Mouse (Mus musculus): Measurements from ENCODE around the gene Spryd7.
"Not testable (repeated sequence)": the region's sequence is repeated elsewhere in the genome, so short reads cannot be mapped to it uniquely, and the experiment has no call there.

The Spryd7 gene

DNA sequence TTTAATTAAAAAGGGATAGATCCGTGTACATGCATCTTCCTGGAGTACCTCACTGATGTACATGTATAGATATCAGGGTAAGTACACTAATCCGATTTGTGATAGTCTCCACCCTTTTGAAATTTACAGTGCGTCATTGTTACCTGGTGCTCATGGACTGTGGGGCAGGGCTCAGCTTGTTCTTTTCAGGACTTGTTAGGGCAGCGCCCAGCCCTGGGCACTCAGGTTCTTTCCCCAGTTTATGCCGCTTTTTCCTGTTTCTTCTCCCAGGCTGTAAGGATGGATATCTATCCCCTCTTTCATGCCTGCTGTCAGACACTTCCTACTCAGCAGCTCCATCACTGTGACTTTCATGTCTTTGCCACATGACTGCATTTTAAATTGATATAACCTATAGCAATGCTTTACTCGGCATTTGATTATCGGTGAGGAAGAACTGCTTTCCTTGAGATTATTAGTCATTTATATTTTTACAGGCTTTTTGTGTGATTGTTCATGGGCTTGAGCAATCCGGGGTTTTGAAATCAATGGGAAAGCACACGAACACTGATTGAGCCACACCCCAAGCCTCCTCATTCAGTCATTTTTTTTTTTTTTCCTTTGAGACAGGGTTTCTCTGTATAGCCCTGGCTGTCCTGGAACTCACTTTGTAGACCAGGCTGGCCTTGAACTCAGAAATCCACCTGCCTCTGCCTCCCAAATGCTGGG lies 40.2 kb upstream of the Spryd7 start:
- Histone ChIP-seq H3K36me3 (ENCODE audit: insufficient read depth, low read length) (peaks cover 19% of the 10 kb centered on the region), H3K4me1 (replicated peaks; ENCODE audit: low read depth, low read length) (peaks cover 44% of the 10 kb centered on the region), H3K27me3 (ENCODE audit: insufficient read depth, low read length) (no peaks in the 10 kb centered on the region), H3K4me3 (replicated peaks; ENCODE audit: low read length) (no peak overlapping the region), H3K9me3 (ENCODE audit: low read length) (no peaks in the 10 kb centered on the region)
- TF ChIP-seq CTCF (conservative IDR thresholded peaks at IDR 0.05; ENCODE audit: low read length) (no peak), POU5F1 (IDR thresholded peaks at IDR 0.05; ENCODE audit: borderline replicate concordance, low read length) (no peak), NANOG (IDR thresholded peaks at IDR 0.05; ENCODE audit: borderline replicate concordance, low read length) (no peak)

DNA sequence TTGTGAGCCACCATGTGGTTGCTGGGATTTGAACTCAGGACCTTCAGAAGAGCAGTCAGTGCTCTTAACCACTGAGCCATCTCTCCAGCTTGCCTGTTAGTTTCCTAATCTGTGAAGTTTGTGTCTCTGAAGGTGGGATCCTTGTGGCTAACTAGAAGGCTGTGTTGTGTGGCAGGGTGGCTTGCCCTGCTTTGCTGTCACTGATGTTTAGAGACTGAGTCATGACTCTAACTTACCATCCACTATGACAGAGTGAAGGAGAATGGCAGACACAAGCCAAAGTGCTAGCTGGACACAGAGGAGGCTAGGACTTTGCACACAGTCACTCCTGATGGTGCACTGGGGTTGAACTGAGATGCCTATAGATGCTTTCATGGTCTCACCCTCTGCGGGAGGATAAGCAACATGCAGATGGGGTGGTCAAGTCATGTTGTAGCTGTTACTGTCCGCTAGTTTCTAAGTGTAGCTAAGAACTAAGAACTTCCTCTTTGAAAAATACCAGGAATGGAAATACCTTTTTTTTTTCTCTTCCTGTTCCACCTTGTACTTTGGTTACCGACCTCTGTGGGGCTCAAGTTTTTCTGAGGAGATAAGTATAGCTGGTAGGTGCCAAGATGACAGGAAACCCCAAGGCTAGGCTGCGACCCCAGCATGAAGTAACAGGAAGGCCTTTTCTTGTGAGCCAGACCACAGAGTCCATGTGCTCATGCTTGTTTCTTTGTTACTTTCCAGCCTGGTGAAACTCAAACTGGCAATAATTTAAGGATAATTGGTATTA lies 32.8 kb upstream of the Spryd7 start:
- no peak for TF ChIP-seq CTCF (conservative IDR thresholded peaks at IDR 0.05; ENCODE audit: low read length)
- no peak for TF ChIP-seq POU5F1 (IDR thresholded peaks at IDR 0.05; ENCODE audit: borderline replicate concordance, low read length)
- TF ChIP-seq NANOG (IDR thresholded peaks at IDR 0.05; ENCODE audit: borderline replicate concordance, low read length) = no peak
- no peak overlapping the region for H3K4me3 ChIP-seq (replicated peaks; ENCODE audit: low read length)
- H3K9me3 ChIP-seq (ENCODE audit: low read length) = no peaks in the 10 kb centered on the region
- no peaks in the 10 kb centered on the region for H3K4me1 ChIP-seq (replicated peaks; ENCODE audit: low read depth, low read length)
- no peaks in the 10 kb centered on the region for H3K36me3 ChIP-seq (ENCODE audit: insufficient read depth, low read length)
- H3K27me3 ChIP-seq (ENCODE audit: insufficient read depth, low read length) = no peaks in the 10 kb centered on the region

DNA sequence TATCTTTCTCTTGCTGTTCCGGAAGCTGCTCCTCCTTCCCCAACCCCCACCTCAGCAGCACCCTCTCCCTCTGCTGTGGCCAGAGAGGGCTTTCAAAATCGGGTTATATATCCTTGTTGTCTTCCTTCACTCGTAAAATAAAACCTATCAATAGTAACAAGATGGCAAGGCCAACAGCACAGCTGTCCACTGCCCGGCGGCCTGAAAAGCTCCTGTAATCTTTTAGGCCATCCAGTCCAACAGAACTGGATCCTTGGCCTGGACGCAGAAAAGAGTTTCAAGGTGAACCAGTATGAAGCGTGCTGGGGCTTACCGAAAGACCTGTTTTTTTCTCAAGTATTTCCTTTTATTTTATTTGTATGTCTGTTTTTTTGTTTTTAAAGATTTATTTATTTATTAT lies 19.3 kb upstream of the Spryd7 start:
- no peak for TF ChIP-seq CTCF (conservative IDR thresholded peaks at IDR 0.05; ENCODE audit: low read length)
- TF ChIP-seq NANOG (IDR thresholded peaks at IDR 0.05; ENCODE audit: borderline replicate concordance, low read length) = no peak
- TF ChIP-seq POU5F1 (IDR thresholded peaks at IDR 0.05; ENCODE audit: borderline replicate concordance, low read length) = no peak
- H3K36me3 ChIP-seq (ENCODE audit: insufficient read depth, low read length) = no peaks in the 10 kb centered on the region
- no peak overlapping the region for H3K4me3 ChIP-seq (replicated peaks; ENCODE audit: low read length)
- 0 out of 2 replicates have a peak, but pooled peaks cover 2% of the 10 kb centered on the region for H3K4me1 ChIP-seq (replicated peaks; ENCODE audit: low read depth, low read length)
- peaks cover 9% of the 10 kb centered on the region for H3K9me3 ChIP-seq (ENCODE audit: low read length)
- H3K27me3 ChIP-seq (ENCODE audit: insufficient read depth, low read length) = no peaks in the 10 kb centered on the region; the same call in 1 of the 2 replicates

DNA sequence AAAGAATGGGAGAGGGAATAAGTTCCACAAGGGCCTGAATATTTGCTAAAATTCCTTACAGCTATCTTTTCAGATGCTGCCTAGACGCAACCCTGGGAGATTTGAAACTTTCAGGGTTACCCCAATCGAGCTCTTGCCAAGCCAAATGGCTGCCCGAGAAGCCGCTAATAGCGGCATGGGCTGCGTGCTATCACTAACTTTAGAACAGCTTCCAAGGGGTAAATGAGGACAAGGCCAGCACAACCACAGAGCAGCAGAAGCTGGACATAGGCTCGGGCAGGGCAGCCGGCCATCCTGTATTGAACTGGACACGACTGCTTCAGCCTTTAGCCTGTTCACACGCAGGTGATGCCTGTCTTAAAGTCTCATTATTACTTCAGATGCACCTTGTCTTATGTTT lies 18.4 kb upstream of the Spryd7 start:
- H3K9me3 ChIP-seq (ENCODE audit: low read length) = peaks cover 6% of the 10 kb centered on the region
- no peaks in the 10 kb centered on the region for H3K36me3 ChIP-seq (ENCODE audit: insufficient read depth, low read length)
- no peaks in the 10 kb centered on the region; the same call in 1 of the 2 replicates for H3K27me3 ChIP-seq (ENCODE audit: insufficient read depth, low read length)
- no peak for TF ChIP-seq CTCF (conservative IDR thresholded peaks at IDR 0.05; ENCODE audit: low read length)
- TF ChIP-seq POU5F1 (IDR thresholded peaks at IDR 0.05; ENCODE audit: borderline replicate concordance, low read length) = no peak
- TF ChIP-seq NANOG (IDR thresholded peaks at IDR 0.05; ENCODE audit: borderline replicate concordance, low read length) = no peak
- 0 out of 2 replicates have a peak, but pooled peaks cover 2% of the 10 kb centered on the region for H3K4me1 ChIP-seq (replicated peaks; ENCODE audit: low read depth, low read length)
- H3K4me3 ChIP-seq (replicated peaks; ENCODE audit: low read length) = no peak overlapping the region

DNA sequence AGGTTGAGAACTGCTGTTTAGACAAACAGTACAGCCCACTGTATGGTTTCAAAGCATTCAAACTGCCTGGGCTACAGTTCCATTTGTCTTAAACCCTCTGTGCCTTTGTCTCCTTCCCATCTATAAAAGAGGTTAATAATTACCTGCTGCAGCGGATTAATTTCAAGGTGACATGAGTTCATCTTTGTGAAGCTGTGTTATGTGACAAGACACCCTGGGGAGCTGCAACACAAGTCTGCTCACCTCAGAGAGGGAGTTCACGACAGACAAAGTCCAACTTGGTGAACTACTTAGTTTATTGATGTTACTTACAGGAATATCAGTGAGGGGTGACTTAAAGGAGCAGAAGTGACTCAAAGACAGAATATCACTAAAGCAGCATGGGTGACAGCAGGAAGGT lies 15.4 kb upstream of the Spryd7 start:
- Histone ChIP-seq H3K27me3 (ENCODE audit: insufficient read depth, low read length) (no peaks in the 10 kb centered on the region; the same call in 1 of the 2 replicates), H3K36me3 (ENCODE audit: insufficient read depth, low read length) (no peaks in the 10 kb centered on the region), H3K9me3 (ENCODE audit: low read length) (no peaks in the 10 kb centered on the region), H3K4me1 (replicated peaks; ENCODE audit: low read depth, low read length) (0 out of 2 replicates have a peak, but pooled peaks cover 2% of the 10 kb centered on the region), H3K4me3 (replicated peaks; ENCODE audit: low read length) (no peak overlapping the region)
- TF ChIP-seq NANOG (IDR thresholded peaks at IDR 0.05; ENCODE audit: borderline replicate concordance, low read length) (no peak), CTCF (conservative IDR thresholded peaks at IDR 0.05; ENCODE audit: low read length) (no peak), POU5F1 (IDR thresholded peaks at IDR 0.05; ENCODE audit: borderline replicate concordance, low read length) (no peak)

DNA sequence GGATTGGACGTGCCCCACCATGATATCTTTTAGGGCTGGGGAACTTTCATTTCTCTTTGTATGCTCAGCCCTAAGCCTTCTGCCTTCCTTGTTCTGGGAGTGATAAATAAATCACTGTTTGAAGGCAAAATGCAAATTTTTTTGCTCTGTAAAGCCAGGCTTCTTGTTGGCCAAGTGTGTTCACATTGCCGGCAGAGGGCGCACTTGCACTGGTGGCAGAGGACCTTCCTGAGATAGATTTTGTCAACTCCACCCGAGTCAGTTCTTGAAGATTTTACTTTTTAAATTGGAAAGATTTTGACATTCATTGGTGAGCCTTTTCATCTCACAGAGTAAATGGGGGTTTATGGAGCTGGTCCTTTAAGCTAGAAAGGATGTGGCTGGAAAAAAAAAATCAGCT lies 14.7 kb upstream of the Spryd7 start:
- Histone ChIP-seq H3K27me3 (ENCODE audit: insufficient read depth, low read length) (no peaks in the 10 kb centered on the region; the same call in 1 of the 2 replicates), H3K4me3 (replicated peaks; ENCODE audit: low read length) (no peak overlapping the region), H3K9me3 (ENCODE audit: low read length) (no peaks in the 10 kb centered on the region), H3K36me3 (ENCODE audit: insufficient read depth, low read length) (no peaks in the 10 kb centered on the region), H3K4me1 (replicated peaks; ENCODE audit: low read depth, low read length) (0 out of 2 replicates have a peak, but pooled peaks cover 2% of the 10 kb centered on the region)
- TF ChIP-seq POU5F1 (IDR thresholded peaks at IDR 0.05; ENCODE audit: borderline replicate concordance, low read length) (no peak), CTCF (conservative IDR thresholded peaks at IDR 0.05; ENCODE audit: low read length) (peak; percentile 90), NANOG (IDR thresholded peaks at IDR 0.05; ENCODE audit: borderline replicate concordance, low read length) (no peak)

DNA sequence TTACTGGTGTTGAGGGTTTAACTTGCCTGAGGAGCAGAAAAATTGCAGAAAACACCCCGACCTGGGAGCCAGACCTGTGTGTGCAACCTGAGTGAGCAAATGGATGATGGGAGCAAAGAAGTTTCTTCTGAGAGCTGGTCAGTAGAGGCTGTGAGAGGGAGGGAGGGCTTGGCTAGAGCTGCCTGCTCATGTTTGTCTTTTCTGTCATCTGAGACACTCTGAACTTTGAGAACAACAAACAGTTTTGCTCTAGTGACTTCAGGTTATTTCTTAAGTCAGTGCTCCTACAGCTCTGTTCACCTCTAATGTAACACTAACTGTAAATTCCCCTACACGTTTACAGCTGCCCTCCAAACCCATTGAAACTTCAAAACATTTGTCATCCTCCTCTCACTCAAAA lies 12.7 kb upstream of the Spryd7 start:
- H3K4me3 ChIP-seq (replicated peaks; ENCODE audit: low read length) = no peak overlapping the region
- TF ChIP-seq NANOG (IDR thresholded peaks at IDR 0.05; ENCODE audit: borderline replicate concordance, low read length) (no peak), CTCF (conservative IDR thresholded peaks at IDR 0.05; ENCODE audit: low read length) (no peak), POU5F1 (IDR thresholded peaks at IDR 0.05; ENCODE audit: borderline replicate concordance, low read length) (no peak)
- no peaks in the 10 kb centered on the region for H3K36me3 ChIP-seq (ENCODE audit: insufficient read depth, low read length)

DNA sequence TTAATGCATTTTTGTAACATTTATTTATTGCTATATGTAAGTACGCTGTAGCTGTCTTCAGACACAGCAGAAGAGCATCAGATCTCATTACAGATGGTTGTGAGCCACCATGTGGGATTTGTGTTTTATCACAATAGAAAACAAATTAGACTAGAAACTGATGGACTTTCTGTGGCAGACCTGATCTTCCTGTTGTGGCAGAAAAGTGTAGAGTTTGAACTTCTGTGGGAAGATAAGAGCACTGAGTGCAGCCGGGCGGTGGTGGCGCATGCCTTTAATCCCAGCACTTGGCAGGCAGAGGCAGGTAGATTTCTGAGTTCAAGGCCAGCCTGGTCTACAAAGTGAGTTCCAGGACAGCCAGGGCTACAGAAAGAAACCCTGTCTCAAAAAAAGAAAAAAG lies 9.5 kb upstream of the Spryd7 start:
- not testable (repeated sequence) for H3K9me3 ChIP-seq (ENCODE audit: low read length); H3K4me3 ChIP-seq (replicated peaks; ENCODE audit: low read length); H3K27me3 ChIP-seq (ENCODE audit: insufficient read depth, low read length); H3K4me1 ChIP-seq (replicated peaks; ENCODE audit: low read depth, low read length); H3K36me3 ChIP-seq (ENCODE audit: insufficient read depth, low read length)

More for the DNA sequence above, 12.7 kb upstream of the Spryd7 start:
- Histone ChIP-seq H3K4me1 (replicated peaks; ENCODE audit: low read depth, low read length) (no peaks in the 10 kb centered on the region), H3K27me3 (ENCODE audit: insufficient read depth, low read length) (no peaks in the 10 kb centered on the region; the same call in 1 of the 2 replicates), H3K9me3 (ENCODE audit: low read length) (no peaks in the 10 kb centered on the region)

All from E14TG2a.4 (cell line).